Mouse (Mus musculus): ENCODE results near the gene Eif2s3y. TPM values are rescaled to one million over a fixed set of nuclear protein-coding genes. Genes with fewer than 3 reads are reported as not detected.

The Eif2s3y gene
- polyA plus RNA-seq (2012; rRNA removed), result 27.8 and 78.1 TPM in 2 replicates

DNA sequence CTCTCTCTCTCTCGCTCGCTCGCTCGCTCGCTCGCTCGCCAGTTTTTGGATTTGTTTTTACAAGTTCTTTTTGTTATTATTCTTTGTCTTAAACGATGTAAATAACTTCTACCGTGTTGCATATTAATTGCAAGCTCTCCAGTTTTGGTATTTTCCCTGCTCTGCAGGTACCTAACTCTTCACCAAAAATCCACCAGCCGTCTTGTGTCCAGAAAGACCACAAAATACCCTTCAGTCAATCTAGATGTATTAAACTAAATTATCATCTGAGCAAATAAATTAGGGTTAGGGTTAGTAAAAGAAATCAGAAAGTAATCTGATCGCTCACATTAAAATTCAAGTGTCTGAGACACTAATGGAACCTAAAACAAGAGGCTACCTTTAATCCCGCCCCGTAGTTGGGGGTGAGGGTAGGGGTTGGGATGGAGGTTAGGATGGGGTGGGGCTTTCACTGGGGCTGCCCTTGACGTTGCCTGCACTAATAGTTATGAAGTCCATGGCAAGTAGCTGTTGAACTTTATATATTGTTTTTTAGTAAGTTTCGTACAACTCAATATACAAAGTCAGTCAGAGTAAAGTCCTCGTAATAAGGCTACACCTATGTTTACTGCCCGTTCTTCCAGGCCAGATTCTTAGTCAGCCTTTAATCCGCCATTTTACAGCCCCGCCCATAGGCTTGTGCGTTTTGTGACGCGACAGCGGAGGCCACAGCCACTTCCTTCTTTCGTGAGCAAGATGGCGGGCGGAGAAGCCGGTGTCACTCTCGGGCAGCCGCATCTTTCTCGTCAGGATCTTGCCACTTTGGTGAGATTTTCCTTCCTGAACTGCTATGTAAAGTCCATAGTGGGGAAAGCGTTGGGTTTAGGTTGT lies at the start of gene Eif2s3y:
Eif2s3y (plus strand) TSS at position 662 of the 870 bp plus-strand sequence.

Other genes starting within 250 kb of the Eif2s3y start
- 0.04 TPM in 1 of 2 replicates, not detected in the other for gene Zfy1, start 213.1 kb upstream of the Eif2s3y start, polyA plus RNA-seq (2012; rRNA removed)
- 0.23 TPM in 1 of 2 replicates, not detected in the other for gene Uba1y, start 191.9 kb upstream of the Eif2s3y start, polyA plus RNA-seq (2012; rRNA removed)
- 11.7 and 30.3 TPM in 2 replicates for gene Kdm5d, start 112.8 kb upstream of the Eif2s3y start, polyA plus RNA-seq (2012; rRNA removed)
- gene Uty, start 235.2 kb downstream of the Eif2s3y start, polyA plus RNA-seq (2012; rRNA removed), result 6.0 and 13.6 TPM in 2 replicates

Data from central nervous system, embryonic 14 days (tissue).